Mouse (Mus musculus) gastrocnemius, adult 2 months (tissue): ENCODE data around the gene Ssbp3. TPM values are rescaled to one million over a fixed set of nuclear protein-coding genes. Genes with fewer than 3 reads are reported as not detected.
A peak's percentile ranks its signal among the peaks of the same experiment; 100 is the strongest.

Experiments
- DNase-seq: peaks from one replicate; pipeline ENCODE4 v3.0.0; 2022
- H3K27ac ChIP-seq: fragments of 200-600 bp; 2 replicates; pipeline ENCODE4 v1.8.1; 2022; ENCODE audit warnings: mild to moderate bottlenecking
- H3K4me3 ChIP-seq: fragments of 200-600 bp; 2 replicates; pipeline ENCODE4 v1.8.1; 2022; ENCODE audit warnings: mild to moderate bottlenecking, moderate library complexity
- CTCF ChIP-seq: fragments of 200-600 bp; IDR thresholded peaks from 2 replicates; pipeline ENCODE4 v1.8.1; 2022; ENCODE audit warnings: antibody characterized with exemption, mild to moderate bottlenecking, moderate library complexity
- intact Hi-C: fragments of 180-260 bp; cut with DNase I; formaldehyde crosslinking; loops from one replicate; pipeline ENCODE4 v1.15.1; 2025
- total RNA-seq, 2 experiments: library from RNA; stranded (reverse); gene quantifications; 2 replicates each; pipeline ENCODE4 v1.2.3; 2021

Ssbp3 gene
- total RNA-seq, 2 experiments from 2014 or later = 23.7 to 30.0 TPM

- intact Hi-C loops = loop anchor here (2.0 to 5.0 kb wide), 2 partner anchors 158 to 256 kb away; partner anchors contain the start of genes Cyb5rl and Mrpl37
- Histone ChIP-seq H3K27ac (peak overlapping the region; percentile 94), H3K4me3 (peak overlapping the region; percentile 97)
- peak; percentile 70 for DNase-seq
- TF ChIP-seq CTCF = no peak
Observed at GRCm38 (mm10) chr4:106908950-106909751, 1.4 kb upstream of the Ssbp3 start.

- Histone ChIP-seq H3K27ac (peak overlapping the region; percentile 94), H3K4me3 (peak overlapping the region; percentile 97)
- no peak for TF ChIP-seq CTCF
- DNase-seq = no peak
- intact Hi-C loops = loop anchor here (1.0 to 5.0 kb wide), 3 partner anchors 69 to 255 kb away; partner anchors contain the start of genes Cyb5rl and Mrpl37
Observed at GRCm38 (mm10) chr4:106909797-106910196, 704 bp upstream of the Ssbp3 start.

GRCm38 (mm10) chr4:106911246-106911801, 823 bp downstream of the Ssbp3 start:
- peak; percentile 11; the same call in 1 of the 2 replicates for TF ChIP-seq CTCF
- peak overlapping the region; percentile 97 for H3K4me3 ChIP-seq
- H3K27ac ChIP-seq = peak overlapping the region; percentile 94
- DNase-seq = peak; percentile 97
- intact Hi-C loops = no loop called here

- intact Hi-C loops = loop anchor here (1.0 kb wide), 1 partner anchor 76 kb away; no protein-coding TSS in a partner anchor
- Histone ChIP-seq H3K4me3 (peak overlapping the region; percentile 97), H3K27ac (peak overlapping the region; percentile 94)
- 0 out of 2 replicates have a peak, but pooled peaks have one; percentile 1 for TF ChIP-seq CTCF
- DNase-seq = peak; percentile 50
Observed at GRCm38 (mm10) chr4:106911951-106912688, 1.6 kb downstream of the Ssbp3 start.

- no peak for TF ChIP-seq CTCF
Observed at GRCm38 (mm10) chr4:106912689-106913041, 2.2 kb downstream of the Ssbp3 start.

GRCm38 (mm10) chr4:106913411-106914049, 3.0 kb downstream of the Ssbp3 start:
- H3K27ac ChIP-seq = no peak overlapping the region
- DNase-seq = no peak
- intact Hi-C loops = no loop called here
- no peak overlapping the region for H3K4me3 ChIP-seq
- TF ChIP-seq CTCF = no peak

More at GRCm38 (mm10) chr4:106912689-106913041, 2.2 kb downstream of the Ssbp3 start:
- no peak for DNase-seq
- Histone ChIP-seq H3K27ac (peak overlapping the region; percentile 94), H3K4me3 (peak overlapping the region; percentile 97)
- intact Hi-C loops = loop anchor here (1.0 kb wide), 1 partner anchor 76 kb away; no protein-coding TSS in a partner anchor

GRCm38 (mm10) chr4:106915265-106915664, 4.8 kb downstream of the Ssbp3 start:
- DNase-seq = no peak
- Histone ChIP-seq H3K4me3 (no peak overlapping the region), H3K27ac (no peak overlapping the region)
- no peak for TF ChIP-seq CTCF
- intact Hi-C loops = no loop called here

GRCm38 (mm10) chr4:106918263-106918662, 7.8 kb downstream of the Ssbp3 start:
- no peak for TF ChIP-seq CTCF

GRCm38 (mm10) chr4:106920119-106920518, 9.6 kb downstream of the Ssbp3 start:
- no peak overlapping the region for H3K4me3 ChIP-seq
- no peak for TF ChIP-seq CTCF
- H3K27ac ChIP-seq = peak overlapping the region; percentile 89; the same call in 1 of the 2 replicates
- no peak for DNase-seq
- intact Hi-C loops = loop anchor here (5.0 kb wide), 1 partner anchor 37 kb away; no protein-coding TSS in a partner anchor

More at GRCm38 (mm10) chr4:106918263-106918662, 7.8 kb downstream of the Ssbp3 start:
- DNase-seq = no peak
- H3K4me3 ChIP-seq = no peak overlapping the region
- H3K27ac ChIP-seq = no peak overlapping the region
- intact Hi-C loops = no loop called here

- H3K4me3 ChIP-seq = peak overlapping the region; percentile 36
- peak; percentile 84 for DNase-seq
- H3K27ac ChIP-seq = peak overlapping the region; percentile 89
- intact Hi-C loops = loop anchor here (5.0 kb wide), 1 partner anchor 36 kb away; no protein-coding TSS in a partner anchor
- TF ChIP-seq CTCF = 0 out of 2 replicates have a peak, but pooled peaks have one; percentile 37
Observed at GRCm38 (mm10) chr4:106921375-106922336, 11.2 kb downstream of the Ssbp3 start.

- peak overlapping the region; percentile 89 for H3K27ac ChIP-seq
- no peak for TF ChIP-seq CTCF
- no peak for DNase-seq
- no peak overlapping the region for H3K4me3 ChIP-seq
- intact Hi-C loops = loop anchor here (5.0 kb wide), 1 partner anchor 34 kb away; no protein-coding TSS in a partner anchor
Observed at GRCm38 (mm10) chr4:106922919-106923318, 12.4 kb downstream of the Ssbp3 start.
